Mouse (Mus musculus) gastrocnemius, postnatal 4 days (tissue): ENCODE measurements at regions not wholly inside any gene's neighbourhood (a gene's known extent, or its start where the extent isn't known, plus 50 kb on each side); places are given as distances from the start of the nearest gene placed in this dataset.

Experiments used
- DNase-seq, 2 experiments: peaks; one replicate each; pipeline ENCODE4 v3.0.0; 2021 to 2022; ENCODE audit warnings: low spot score in 2 of 2, mixed read lengths in 2 of 2

DNA sequence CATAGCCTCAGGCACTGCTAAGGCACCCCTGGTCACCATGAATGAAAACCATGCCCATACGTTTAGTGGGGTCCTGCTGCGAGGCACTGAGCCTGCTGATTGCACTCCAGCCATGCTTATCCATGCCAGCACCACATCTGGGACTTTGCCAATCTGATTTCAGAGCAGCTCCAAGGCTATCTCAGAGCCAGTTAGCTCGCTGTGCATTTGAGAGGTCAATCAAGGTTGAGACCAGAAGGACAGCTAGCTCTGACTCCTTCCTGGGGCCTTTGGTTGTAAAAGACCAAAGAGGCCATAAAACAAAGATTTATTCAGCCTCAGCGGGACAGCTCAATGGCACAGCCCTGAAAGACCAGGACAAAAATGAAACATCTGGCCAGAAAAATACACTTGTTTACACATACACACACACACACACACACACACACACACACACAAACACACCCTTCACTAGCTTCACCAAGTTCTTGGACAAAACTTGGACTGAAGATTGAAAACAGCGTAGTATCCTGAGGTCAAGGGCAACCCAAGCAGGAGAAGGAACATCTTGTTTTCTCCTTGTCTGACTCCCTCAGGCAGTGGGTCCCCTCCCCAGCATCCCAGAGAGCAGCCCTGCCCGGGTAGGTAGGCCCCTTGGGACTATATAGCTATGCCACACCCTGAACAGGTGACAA lies 201.5 kb upstream of the Dio3 start:
- DNase-seq: no peak

DNA sequence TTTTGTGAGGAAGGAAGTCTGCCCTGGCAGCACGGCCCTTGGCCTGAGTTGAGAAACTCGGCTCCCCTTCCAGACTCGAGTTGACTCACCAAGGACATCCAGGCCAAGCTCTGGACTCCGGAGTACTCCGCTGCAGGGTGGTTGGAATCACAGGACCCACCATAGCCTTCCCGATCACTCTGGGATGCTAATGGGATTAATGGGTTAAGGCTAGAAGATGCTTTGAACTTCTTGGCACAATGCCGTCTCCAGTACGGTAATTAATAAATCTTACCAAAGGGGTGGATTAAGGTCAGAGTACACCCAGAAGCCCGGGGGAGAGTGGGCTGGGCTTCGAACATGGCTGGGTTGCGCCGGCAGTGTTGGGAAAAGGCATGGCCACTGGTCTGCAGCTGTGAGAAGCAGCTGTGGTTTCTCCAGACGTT lies 200.8 kb upstream of the Dio3 start:
- DNase-seq: no peak

DNA sequence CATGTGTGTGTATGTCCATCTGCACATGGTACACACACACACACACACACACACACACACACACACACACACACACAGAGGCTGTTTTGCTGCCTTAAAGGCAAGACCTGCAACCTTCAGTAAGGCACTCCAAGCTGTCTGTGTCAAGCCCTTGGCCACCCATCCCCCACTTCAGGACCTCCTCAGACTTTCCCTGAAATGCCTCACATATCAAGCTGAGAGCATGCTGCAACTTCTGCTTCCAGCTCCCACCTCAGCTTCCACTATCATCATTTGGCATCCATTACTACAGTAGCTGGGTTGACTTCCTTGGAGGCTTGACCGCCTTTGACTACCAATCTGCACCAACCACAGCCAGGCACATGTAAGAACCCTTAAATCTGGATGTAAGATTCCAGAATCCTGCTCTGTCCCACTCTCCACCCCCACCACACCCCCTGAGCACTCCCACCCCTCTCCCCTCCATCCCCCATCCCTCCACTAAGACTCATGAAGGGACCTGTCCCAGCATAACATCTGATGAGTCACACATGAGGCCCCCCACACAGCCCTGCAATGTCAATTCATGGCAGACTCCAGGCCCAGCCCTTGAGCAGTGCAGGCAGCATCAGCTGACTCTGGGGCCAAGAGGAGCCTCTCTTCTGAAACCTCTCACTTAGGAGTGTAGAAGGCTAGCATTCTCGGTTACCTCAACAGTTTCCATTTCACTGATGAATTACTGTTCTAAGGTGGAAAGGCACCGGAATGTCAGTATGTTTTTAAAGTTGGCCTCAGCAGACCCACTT lies 196.8 kb upstream of the Dio3 start:
- no peak for DNase-seq

DNA sequence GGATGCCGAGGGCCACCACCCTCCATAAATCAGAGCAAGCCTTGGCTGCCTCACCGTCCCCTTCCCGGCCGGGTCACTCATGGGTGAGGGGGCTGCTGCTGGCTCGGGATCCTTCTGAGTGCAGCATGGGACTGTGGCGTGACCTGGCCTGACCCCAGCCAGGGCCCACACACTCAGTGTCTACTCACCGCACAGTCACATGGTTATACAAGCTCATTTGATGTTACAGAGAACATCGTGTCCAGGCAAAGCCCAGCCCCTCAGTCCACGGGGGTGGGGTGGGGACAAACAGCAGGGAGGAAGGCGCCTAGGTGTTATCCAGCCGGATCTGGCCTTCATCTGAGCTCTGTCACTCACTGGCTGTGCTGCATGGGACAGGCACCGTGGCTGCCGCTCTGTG lies 195.9 kb upstream of the Dio3 start:
- no peak for DNase-seq

DNA sequence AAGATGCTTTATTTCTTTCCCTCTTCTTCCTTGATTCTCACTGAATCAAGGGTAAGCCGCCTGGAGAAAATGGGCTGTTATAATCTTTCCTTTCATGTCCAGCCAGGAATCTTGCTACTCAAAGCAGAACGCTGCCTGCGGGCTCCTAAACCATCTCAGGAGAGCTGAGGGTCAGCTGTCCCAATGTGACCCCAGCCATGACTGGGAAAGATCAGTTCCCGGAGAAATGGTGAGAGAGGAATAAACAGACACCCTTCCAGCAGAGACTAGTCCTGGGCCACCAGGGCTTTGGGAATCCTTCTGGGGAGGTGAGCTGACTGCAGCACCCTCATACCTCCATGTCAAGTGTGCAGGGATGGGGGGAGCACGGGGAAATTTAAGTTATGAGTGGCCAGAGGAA lies 195.4 kb upstream of the Dio3 start:
- no peak for DNase-seq

DNA sequence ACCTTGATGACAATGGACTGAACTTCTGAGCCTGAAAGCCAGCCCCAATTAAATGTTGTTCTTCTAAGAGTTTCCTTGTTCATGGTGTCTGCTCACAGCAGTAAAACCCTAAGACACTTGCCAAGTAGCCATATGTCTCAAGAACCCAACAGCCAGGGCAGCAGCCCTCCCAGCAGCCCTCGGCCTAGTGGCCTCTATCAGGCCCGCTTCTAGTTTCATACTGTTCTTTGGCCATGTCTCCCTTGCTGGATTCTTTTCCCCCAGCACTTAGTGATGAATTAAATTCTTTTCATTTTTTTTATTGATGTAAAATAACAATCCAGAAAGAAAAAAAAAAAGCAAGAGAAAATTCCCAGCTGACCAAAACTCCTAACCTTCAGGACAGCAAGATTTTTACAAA lies 191.9 kb upstream of the Dio3 start:
- DNase-seq: no peak

DNA sequence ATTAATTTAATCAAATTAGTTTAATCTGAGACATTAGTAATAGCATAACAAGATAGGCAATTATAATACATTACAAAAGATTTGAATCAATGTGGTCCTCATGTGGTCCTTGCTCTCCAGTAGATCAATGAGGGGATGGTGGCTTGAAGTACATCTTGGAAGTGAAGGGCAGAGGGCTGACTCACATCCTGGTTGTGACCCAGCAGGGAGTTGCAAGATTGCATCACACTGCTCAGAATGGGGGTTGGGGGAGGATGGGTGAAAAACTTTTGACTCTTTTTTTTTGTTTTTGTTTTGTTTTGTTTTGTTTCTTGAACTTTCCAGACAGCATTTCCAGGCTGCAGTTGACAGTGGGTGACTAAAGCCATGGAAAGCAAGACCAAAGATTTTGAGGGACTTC lies 191.1 kb upstream of the Dio3 start:
- no peak for DNase-seq

DNA sequence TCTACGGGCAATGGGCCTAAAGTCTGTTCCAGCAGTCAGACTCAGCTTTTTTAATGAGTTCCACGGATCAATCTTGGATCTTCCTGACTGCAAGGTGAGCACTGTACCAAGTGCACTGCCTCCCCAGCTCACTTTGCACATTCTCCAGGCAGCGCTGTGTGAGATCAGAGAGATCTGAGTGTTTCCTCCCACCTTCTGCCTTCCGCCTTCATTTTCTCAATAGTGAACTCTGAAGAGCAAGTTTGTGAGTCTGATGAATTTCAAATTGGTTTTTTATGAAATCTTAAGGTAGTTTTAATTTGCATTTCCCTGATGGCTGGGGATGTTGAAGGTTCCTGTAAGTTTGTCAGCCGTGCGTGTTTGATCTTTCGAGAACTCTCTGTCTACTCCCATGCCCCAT lies 176.7 kb upstream of the Dio3 start:
- no peak for DNase-seq

DNA sequence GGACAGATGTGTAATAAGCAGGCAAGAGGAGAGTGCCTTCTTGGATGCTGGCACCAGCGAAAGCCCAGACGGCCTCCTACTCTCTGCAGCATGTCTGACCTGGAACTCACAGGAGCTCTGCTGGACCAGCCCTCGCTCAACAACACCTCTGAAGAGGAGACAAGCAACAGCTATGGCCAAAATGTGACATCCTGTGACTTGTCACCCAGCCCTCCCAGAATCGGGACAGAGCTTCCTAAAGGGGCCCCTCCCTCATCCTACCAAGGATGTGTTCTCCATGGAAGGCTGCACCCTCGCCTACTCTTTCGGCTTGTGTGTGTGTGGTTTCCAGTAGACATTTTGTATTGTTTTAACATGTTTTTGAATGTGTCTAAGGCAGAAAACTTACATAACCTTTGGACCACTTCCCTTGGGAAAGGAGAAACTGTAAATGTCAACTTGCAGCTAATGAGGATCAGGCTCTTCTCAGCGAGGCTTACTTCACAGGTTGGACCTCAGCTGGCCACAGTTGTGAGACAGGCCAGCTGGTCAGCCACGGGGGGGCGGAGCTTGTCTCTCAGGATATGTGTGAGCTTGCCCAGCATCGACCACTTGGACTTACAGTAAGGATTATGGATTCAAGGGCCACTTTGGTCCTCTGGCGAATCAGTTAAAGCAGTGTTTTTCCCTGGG lies 166.7 kb upstream of the Dio3 start:
- no peak for DNase-seq

DNA sequence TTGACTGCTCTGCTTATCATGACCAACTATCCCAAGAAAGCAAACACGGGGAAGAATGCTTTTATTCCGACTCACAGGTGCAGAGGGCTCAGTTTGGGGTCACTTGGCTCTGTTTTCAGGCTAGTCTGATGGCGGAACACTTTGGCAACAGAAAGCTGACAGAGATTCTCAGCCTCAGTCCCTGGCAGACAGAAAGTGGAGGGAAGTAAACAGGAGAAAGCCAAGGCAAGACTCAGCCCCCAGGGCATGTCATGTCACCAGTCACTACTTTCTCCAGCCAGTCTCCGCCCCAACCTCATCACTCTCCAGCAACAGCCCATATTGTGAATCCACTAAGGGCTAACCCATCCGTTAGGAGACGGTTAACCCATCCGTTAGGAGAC lies 166.2 kb upstream of the Dio3 start:
- no peak for DNase-seq

DNA sequence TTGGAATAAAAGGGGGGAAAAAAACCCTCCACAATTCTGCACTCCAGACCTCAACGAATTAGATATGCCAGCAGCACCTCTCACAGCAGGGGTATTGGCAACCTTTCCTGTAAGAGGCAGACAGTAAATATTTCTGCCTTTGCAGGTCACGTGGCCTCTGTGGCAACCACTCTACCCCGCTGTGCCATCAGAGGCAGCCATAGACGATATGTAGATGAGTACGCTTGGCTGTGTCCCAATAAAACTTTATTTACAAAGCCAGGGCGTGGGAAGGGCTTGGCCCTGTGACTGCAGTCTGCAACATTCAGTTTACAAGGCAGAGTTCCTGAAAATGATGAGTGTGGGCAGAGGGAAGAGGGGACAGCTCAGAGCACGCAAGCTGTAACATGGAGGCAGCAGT lies 158.7 kb upstream of the Dio3 start:
- no peak for DNase-seq

DNA sequence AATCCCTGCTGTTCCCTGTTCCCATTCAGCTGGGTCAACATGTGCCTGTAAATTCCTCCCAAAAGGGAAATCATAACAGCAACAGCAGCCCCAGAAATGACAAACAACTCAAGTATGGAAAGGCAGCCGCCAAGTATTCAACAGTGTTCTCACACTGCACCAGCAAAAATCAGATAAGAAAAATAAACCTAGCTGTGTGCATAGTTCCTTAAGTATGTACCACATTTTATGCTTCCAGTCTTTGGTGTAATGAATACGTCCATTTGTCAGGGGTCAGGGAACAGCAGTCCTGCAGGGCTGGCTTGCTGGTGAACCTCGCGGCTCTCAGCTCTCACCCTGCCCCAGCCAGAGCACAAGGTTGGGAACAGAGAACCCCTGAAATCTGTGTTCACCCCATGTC lies 155.9 kb upstream of the Dio3 start:
- DNase-seq: no peak

DNA sequence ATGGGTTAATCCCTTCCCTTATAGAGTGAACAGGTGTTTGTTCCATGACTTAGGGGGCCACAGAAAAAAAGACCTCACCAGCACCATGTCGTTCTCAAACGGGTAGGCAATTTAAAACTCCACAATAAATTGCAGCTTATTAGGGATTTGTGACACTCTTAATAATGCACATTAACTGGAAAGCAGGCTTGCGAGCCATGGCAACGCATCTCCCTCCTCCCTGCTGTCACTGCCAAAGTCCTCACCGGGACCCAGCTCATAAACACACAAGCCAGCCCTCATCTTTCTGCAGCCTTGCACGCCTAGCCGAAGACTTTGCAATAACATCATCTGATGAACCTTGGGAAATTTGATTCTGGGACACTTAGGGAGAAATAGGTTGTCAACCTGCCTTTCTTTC lies 152.3 kb upstream of the Dio3 start:
- no peak for DNase-seq

DNA sequence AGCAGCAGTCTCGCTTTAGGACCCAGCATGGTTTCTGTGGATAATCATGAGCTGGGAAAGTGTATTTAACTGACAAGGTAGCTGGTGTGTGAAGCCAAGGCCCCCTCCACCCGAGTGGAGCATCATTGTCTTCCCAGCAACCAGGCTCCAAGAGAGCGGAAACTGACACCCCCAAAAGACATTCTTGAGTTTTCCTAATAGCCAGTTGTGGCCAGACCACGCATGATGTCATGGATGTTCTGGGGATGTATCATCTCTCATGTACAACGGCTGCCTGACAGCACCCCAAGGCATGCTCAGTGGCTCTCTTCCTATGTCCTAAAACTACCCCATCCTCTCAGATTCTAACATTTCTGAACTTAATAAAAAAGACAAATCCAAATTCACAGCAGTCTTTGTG lies 133.5 kb upstream of the Dio3 start:
- DNase-seq: no peak

DNA sequence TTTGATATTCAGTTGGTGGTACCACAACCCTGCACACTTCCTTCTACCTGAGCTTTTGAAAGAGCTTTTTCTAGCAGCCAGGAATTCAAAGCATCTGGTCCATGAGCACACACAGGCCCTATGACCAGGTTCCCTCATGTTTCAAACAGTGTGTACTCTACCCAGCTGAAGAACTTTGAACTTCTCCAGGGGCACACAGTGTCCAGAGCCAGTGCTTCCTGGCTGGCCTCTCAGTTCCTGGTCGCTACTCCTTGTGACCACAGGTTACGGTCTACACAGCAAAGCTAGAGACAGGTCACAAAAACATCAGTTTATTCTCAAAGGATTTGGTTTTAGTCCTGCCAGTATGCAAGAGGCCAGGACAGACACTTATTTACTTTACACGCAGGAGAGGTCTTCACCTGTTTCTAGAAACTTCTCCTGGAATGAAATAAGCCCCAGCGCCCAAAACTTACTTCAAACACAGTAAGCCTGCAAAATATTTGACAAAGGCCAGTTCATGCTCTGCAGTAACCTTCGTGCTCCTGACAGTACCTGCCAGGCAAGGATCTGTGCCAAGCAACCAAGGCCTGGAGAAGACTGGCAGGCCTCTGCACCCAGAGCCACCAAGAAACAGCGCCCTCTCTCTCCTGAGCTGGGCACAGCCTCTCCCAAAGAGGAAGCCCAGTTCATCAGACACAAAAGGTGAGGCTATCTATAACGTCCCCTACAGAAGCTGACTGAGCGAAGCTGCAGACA lies 124.5 kb upstream of the Dio3 start:
- DNase-seq: no peak

DNA sequence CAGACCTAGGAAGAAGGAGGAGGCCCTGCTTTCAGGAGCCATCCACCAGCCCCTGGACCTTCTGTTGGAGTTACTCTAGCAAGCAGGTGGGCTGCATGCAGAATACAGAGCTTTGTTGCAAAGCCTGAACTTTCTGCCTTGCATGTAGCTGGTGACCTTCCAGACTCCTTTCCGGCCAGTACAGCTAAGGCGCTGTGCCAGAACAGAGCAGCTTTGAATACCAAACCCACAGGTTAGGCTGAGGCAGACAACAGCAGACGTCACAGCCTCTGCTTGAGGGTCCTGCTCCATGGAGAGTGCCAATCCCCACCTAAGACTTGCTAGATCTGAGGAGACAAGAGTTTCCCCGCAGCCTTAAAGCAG lies 123.9 kb upstream of the Dio3 start:
- DNase-seq: no peak

DNA sequence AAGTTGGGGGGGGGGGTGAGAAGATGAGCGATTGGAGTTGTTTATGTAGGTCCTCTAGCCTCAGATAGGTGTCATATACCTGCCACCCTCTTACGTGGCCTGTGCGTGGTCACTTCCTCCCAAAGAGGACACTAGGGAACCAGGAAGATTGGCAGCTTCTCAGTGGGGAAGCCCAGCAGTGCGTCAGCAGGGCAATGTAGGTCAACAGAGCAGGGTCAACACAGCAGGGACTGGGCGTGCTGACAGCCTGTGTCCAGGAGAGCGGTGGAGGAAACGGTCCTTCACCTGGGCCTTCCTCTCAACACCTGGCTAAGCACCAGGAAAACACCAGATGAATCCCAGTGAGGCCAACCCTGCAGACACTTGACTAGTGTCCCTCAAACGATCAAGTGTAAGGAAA lies 122.4 kb upstream of the Dio3 start:
- no peak for DNase-seq

DNA sequence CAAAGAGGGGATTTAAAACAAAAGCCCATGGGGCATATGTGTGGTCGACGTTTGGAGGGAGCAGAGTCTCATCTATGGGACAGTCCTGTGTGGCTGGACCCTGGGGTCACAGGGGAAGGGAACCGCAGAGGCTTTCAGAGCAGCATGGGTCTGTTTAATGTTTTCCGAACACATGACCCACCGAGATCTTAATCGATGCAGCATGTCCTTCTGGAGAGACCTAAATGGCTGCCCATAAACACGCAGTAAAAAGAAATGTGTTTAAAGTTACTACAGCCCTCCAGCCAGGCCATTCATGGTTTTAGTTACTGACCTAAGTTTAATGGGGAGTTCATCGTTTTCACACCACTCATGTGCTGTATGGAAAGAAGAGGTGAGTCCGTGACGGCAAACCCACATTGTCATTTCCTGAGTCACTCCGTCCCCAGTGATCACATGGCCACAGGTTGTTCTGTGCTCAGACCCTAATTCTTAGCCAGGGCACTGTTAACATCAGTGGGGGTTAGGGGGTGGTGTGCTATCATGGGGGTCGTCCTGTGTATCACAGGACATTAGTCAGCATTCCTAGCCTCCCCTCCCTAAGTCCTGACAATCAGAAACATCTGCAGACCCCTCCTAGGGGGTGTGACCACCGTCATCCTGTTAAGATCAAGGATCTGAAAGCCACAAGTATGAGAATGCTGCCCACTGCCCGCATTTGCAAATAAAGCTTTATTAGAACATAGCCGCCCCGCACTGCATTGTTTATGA lies 120.7 kb upstream of the Dio3 start:
- DNase-seq: no peak

DNA sequence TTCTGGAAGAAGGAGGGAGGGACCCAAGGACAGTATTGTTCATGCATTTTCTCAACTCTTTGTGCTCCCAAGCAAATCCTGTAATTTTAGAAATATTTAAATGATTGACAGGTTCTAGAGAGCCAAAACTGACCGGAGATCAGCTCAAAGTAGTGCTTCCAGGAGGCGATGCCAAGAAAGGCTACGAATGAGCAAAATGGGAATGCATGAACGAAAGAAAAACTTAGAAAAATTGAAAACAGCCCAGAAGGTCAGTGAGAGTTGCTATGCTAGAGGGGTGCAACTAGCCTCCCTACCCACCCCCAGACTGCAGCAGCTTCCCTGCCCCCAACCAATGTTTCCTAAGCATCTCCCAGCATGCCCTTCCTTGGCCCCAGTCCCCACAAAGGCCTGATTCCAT lies 117.6 kb upstream of the Dio3 start:
- no peak for DNase-seq

DNA sequence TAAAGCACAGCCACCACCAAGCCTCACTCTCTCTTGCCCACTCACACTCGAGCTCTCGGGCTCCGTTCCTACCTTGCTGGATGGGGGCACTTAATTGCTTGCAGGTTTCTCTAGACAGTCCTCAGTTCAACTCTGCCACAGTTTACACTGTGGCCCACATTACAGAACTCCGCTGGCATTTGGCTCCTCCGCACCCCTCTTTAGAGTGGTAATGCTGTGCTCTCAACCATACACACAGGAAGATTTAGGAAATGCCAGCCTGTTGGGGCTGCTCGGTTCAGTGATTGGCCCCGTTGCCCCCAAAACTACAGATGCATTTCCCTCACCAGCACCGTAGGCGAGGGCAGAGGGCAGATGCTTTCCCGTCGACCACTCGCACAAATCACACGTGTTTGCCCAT lies 113.4 kb upstream of the Dio3 start:
- no peak for DNase-seq

DNA sequence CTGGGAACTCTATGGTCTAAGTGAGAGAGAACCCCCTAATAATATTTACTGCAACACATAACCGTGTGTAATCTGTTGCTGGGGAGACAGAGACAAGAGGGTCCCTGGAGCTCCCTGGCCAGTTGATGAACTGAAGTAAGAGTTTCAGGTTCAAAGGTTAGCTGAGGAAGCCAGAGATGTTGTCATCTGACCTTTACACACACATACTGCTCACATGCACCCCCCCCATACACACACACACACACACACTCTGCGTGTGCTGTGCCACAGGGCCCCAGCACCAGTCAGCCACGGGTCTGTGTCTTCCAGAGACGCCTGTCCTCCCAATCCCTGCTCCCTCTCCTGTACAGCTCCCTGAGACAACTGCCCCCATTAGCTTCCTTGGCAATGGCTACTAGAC lies 110.5 kb upstream of the Dio3 start:
- no peak for DNase-seq
